Mouse (Mus musculus) forebrain, embryonic 13.5 days (tissue): Measurements from ENCODE around the gene Atg4a-ps. TPM values are rescaled to one million over a fixed set of nuclear protein-coding genes. Genes with fewer than 3 reads are reported as not detected.

ENCODE experiments used
- ATAC-seq: fragments of 200-750 bp; cut with Nextera tagmentation; 2 replicates; pipeline ENCODE4 v1.8.0; 2017
- H3K27ac ChIP-seq: fragments of 300-500 bp; sonication (generic); 2 replicates; pipeline ENCODE4 v1.5.1; 2015; ENCODE audit warnings: inconsistent platforms, mild to moderate bottlenecking, moderate library complexity
- H3K27me3 ChIP-seq: fragments of 300-500 bp; sonication (generic); 2 replicates; pipeline ENCODE4 v1.6.1; 2015; ENCODE audit warnings: mild to moderate bottlenecking, inconsistent platforms
- H3K36me3 ChIP-seq: fragments of 300-500 bp; sonication (generic); 2 replicates; pipeline ENCODE4 v1.6.1; 2015; ENCODE audit warnings: mild to moderate bottlenecking, inconsistent platforms; ENCODE audit not compliant: poor library complexity, severe bottlenecking
- H3K4me1 ChIP-seq: fragments of 300-500 bp; sonication (generic); 2 replicates; pipeline ENCODE4 v1.6.1; 2015; ENCODE audit warnings: inconsistent platforms
- H3K4me2 ChIP-seq: fragments of 300-500 bp; sonication (generic); 2 replicates; pipeline ENCODE4 v1.6.1; 2015; ENCODE audit warnings: inconsistent platforms, mild to moderate bottlenecking, moderate library complexity
- H3K4me3 ChIP-seq: fragments of 300-500 bp; sonication (generic); 2 replicates; pipeline ENCODE4 v1.5.1; 2015; ENCODE audit warnings: mild to moderate bottlenecking, inconsistent platforms
- H3K9ac ChIP-seq: fragments of 300-500 bp; sonication (generic); 2 replicates; pipeline ENCODE4 v1.6.1; 2015; ENCODE audit warnings: mild to moderate bottlenecking, inconsistent platforms
- H3K9me3 ChIP-seq: fragments of 300-500 bp; sonication (generic); replicated peaks from 2 replicates; pipeline ENCODE4 v1.6.1; 2016; ENCODE audit warnings: inconsistent platforms
- WGBS: fragments of 180-500 bp; shearing (Covaris S2); methylation state at CpG from one replicate; pipeline ENCODE4 v1.1.7; 2015; 5-methylcytosine and 5-hydroxymethylcytosine counted together
- microRNA-seq: library from miRNA; unstranded; fragments of <30 nt; microRNA quantifications from one replicate; pipeline ENCODE4, GENCODE M21; 2016
- polyA plus RNA-seq: library from polyadenylated mRNA; unstranded; fragments of >200 nt; fragmentation: Nextera tagmentation; extraction: Ambion mirVana; gene quantifications from 2 replicates; pipeline ENCODE4 v1.2.1, GENCODE M21; 2015

Atg4a-ps gene
- polyA plus RNA-seq, 1 experiment from 2014 or later: 0.17 TPM

- Histone ChIP-seq H3K4me3 (no peak overlapping the region), H3K9ac (no peak overlapping the region), H3K27me3 (no peaks in the 10 kb centered on the region), H3K9me3 (no peaks in the 10 kb centered on the region), H3K36me3 (no peaks in the 10 kb centered on the region), H3K4me1 (peaks cover 3% of the 10 kb centered on the region; the same call in 1 of the 2 replicates), H3K27ac (no peak overlapping the region), H3K4me2 (no peak overlapping the region)
- no peak for ATAC-seq
- 64% methylated on average over 4 of the region's 4 CpGs for WGBS
Measured at GRCm38 (mm10) chr3:103597586-103597985, 48.3 kb downstream of the Atg4a-ps start.

GRCm38 (mm10) chr3:103595271-103595810 is 50.5 kb downstream of the Atg4a-ps start:
- WGBS: 75% methylated on average over 7 of the region's 7 CpGs
- no peaks in the 10 kb centered on the region for H3K9me3 ChIP-seq
- H3K4me1 ChIP-seq: peaks cover 3% of the 10 kb centered on the region; the same call in 1 of the 2 replicates
- no peaks in the 10 kb centered on the region for H3K27me3 ChIP-seq
- H3K4me2 ChIP-seq: no peak overlapping the region
- no peaks in the 10 kb centered on the region for H3K36me3 ChIP-seq
- no peak overlapping the region for H3K9ac ChIP-seq
- H3K27ac ChIP-seq: no peak overlapping the region
- H3K4me3 ChIP-seq: no peak overlapping the region
- ATAC-seq: no peak

Small RNA genes lying within 50 kb of the gene (microRNA-seq; reads per million reads assigned to microRNA genes)
- not detected for gene Gm25325

Other genes with a start within 250 kb of the Atg4a-ps start
- 6.2 and 9.0 TPM in 2 replicates for gene Syt6, start 70.8 kb downstream of the Atg4a-ps start, polyA plus RNA-seq
- gene Olfml3, start 91.9 kb upstream of the Atg4a-ps start, polyA plus RNA-seq: 2.9 and 3.0 TPM in 2 replicates
- gene Gm10964, start 93.3 kb upstream of the Atg4a-ps start, polyA plus RNA-seq: not detected in 2 replicates
- 13.0 and 14.5 TPM in 2 replicates for gene Hipk1, start 145.5 kb upstream of the Atg4a-ps start, polyA plus RNA-seq
- 31.0 and 32.7 TPM in 2 replicates for gene Dclre1b, start 163.4 kb upstream of the Atg4a-ps start, polyA plus RNA-seq
- gene Ap4b1, start 163.5 kb upstream of the Atg4a-ps start, polyA plus RNA-seq: 23.2 and 25.0 TPM in 2 replicates
- not detected in 2 replicates for gene Gm43064, start 163.5 kb upstream of the Atg4a-ps start, polyA plus RNA-seq
- gene Bcl2l15, start 186.5 kb upstream of the Atg4a-ps start, polyA plus RNA-seq: 0.44 TPM in 1 of 2 replicates, not detected in the other
- 0.14 and 0.37 TPM in 2 replicates for gene Ptpn22, start 213.7 kb upstream of the Atg4a-ps start, polyA plus RNA-seq